10 mouse cellular contexts compared by ENCODE assay signal in genomic region chr8:79350805-79351204, GRCm38 (mm10). TPM values are rescaled to one million over a fixed set of nuclear protein-coding genes. Genes with fewer than 3 reads are reported as not detected.
DNase-seq lines count a peak whose midpoint lies in the region; ATAC-seq and TF ChIP-seq lines count a peak whose summit lies in the region.
"Had no signal": no experiment of that assay in that cellular context is flagged by ENCODE, and none has a peak within 500 bp of the region (broad histone marks: within the 10 kb centered on the region; RNA-seq: fewer than 3 reads in every experiment).

No protein-coding gene starts in this region.

- H3K4me3 ChIP-seq in heart, embryonic 16.5 days (ENCODE audit: low read length): no peak overlapping the region
- no peak overlapping the region for H3K4me3 ChIP-seq in lung, postnatal 0 days (ENCODE audit: low read depth, low read length)
- H3K4me3 ChIP-seq in hindbrain, embryonic 16.5 days (ENCODE audit: low read length): no peak overlapping the region
- H3K4me3 ChIP-seq in neural tube, embryonic 15.5 days (replicated peaks): no peak overlapping the region
- H3K4me3 ChIP-seq: limb, embryonic 13.5 days; myocyte had no signal

- H3K27ac ChIP-seq in heart, embryonic 16.5 days (ENCODE audit: low read length): peak overlapping the region; percentile 76
- H3K27ac ChIP-seq in lung, postnatal 0 days (ENCODE audit: low read length): peak overlapping the region; percentile 51; the same call in 1 of the 2 replicates
- peak overlapping the region; percentile 6; the same call in 1 of the 2 replicates for H3K27ac ChIP-seq in hindbrain, embryonic 16.5 days (ENCODE audit: low read depth, low read length)
- peak overlapping the region; percentile 67 for H3K27ac ChIP-seq in neural tube, embryonic 15.5 days (replicated peaks)
- H3K27ac ChIP-seq: limb, embryonic 13.5 days had no signal

- H3K27me3 ChIP-seq in heart, embryonic 16.5 days (ENCODE audit: control insufficient read depth, insufficient read depth, low read length): no peaks in the 10 kb centered on the region
- no peaks in the 10 kb centered on the region for H3K27me3 ChIP-seq in lung, postnatal 0 days (replicated peaks; ENCODE audit: insufficient read depth, low read length)
- no peaks in the 10 kb centered on the region for H3K27me3 ChIP-seq in hindbrain, embryonic 16.5 days (replicated peaks; ENCODE audit: control insufficient read depth, insufficient read depth, low read length)
- no peaks in the 10 kb centered on the region for H3K27me3 ChIP-seq in neural tube, embryonic 15.5 days (replicated peaks)
- H3K27me3 ChIP-seq: limb, embryonic 13.5 days had no signal

- H3K9me3 ChIP-seq in heart, embryonic 16.5 days (replicated peaks; ENCODE audit: control insufficient read depth, low read length): no peaks in the 10 kb centered on the region
- H3K9me3 ChIP-seq in lung, postnatal 0 days (ENCODE audit: low read length): no peaks in the 10 kb centered on the region
- H3K9me3 ChIP-seq in hindbrain, embryonic 16.5 days (ENCODE audit: control insufficient read depth, low read length): no peaks in the 10 kb centered on the region
- H3K9me3 ChIP-seq in neural tube, embryonic 15.5 days (replicated peaks): no peaks in the 10 kb centered on the region
- H3K9me3 ChIP-seq: limb, embryonic 13.5 days had no signal

- no peak for ATAC-seq in heart, embryonic 16.5 days (replicated peaks; ENCODE audit: extremely low read depth, insufficient read depth, low FRiP score)
- ATAC-seq in lung, postnatal 0 days: no peak
- ATAC-seq in hindbrain, embryonic 16.5 days: no peak
- no peak for ATAC-seq in neural tube, embryonic 15.5 days (ENCODE audit: low FRiP score)

- TF ChIP-seq CTCF in lung, postnatal 0 days (IDR thresholded peaks at IDR 0.05): no peak

- H3K9ac ChIP-seq in heart, embryonic 16.5 days (ENCODE audit: low read length): no peak overlapping the region
- no peak overlapping the region for H3K9ac ChIP-seq in lung, postnatal 0 days (replicated peaks; ENCODE audit: low read depth)
- H3K9ac ChIP-seq in hindbrain, embryonic 16.5 days (ENCODE audit: low read depth, low read length): no peak overlapping the region
- no peak overlapping the region for H3K9ac ChIP-seq in neural tube, embryonic 15.5 days (replicated peaks)
- H3K9ac ChIP-seq: limb, embryonic 13.5 days had no signal

- 66% methylated on average over 3 of the region's 3 CpGs for WGBS in heart, embryonic 16.5 days
- WGBS in lung, postnatal 0 days: 65% methylated on average over 3 of the region's 3 CpGs
- WGBS in hindbrain, embryonic 16.5 days: 51% methylated on average over 3 of the region's 3 CpGs
- WGBS in neural tube, embryonic 15.5 days: 58% methylated on average over 3 of the region's 3 CpGs

- H3K4me1 ChIP-seq in heart, embryonic 16.5 days (ENCODE audit: control insufficient read depth, insufficient read depth, low read length): peaks cover 3% of the 10 kb centered on the region
- no peaks in the 10 kb centered on the region; the same call in 1 of the 2 replicates for H3K4me1 ChIP-seq in lung, postnatal 0 days (ENCODE audit: insufficient read depth, low read depth, low read length)
- H3K4me1 ChIP-seq in hindbrain, embryonic 16.5 days (ENCODE audit: control insufficient read depth, insufficient read depth, low read depth, low read length): peaks cover 16% of the 10 kb centered on the region
- H3K4me1 ChIP-seq in neural tube, embryonic 15.5 days: peaks cover 30% of the 10 kb centered on the region

- no peak overlapping the region for H3K4me2 ChIP-seq in heart, embryonic 16.5 days (ENCODE audit: low read depth, low read length)
- H3K4me2 ChIP-seq in lung, postnatal 0 days (replicated peaks; ENCODE audit: low read depth, low read length): no peak overlapping the region
- H3K4me2 ChIP-seq in hindbrain, embryonic 16.5 days (ENCODE audit: low read length): no peak overlapping the region; the same call in 1 of the 2 replicates
- no peak overlapping the region for H3K4me2 ChIP-seq in neural tube, embryonic 15.5 days
- H3K4me2 ChIP-seq: limb, embryonic 13.5 days had no signal

- DNase-seq in heart, adult 9 months (ENCODE audit: low spot score in 2 of 2): no peak
- no peak for DNase-seq in lung, postnatal 0 days (ENCODE audit: low spot score)
- DNase-seq in lung, postnatal 36 days: no peak
- DNase-seq in thymus, postnatal 25 days: no peak
- no peak for DNase-seq in thymus, postnatal 36 days

- TF ChIP-seq EP300 in lung, postnatal 0 days (IDR thresholded peaks at IDR 0.05): no peak

- peaks cover 17% of the 10 kb centered on the region for H3K36me3 ChIP-seq in heart, embryonic 16.5 days (ENCODE audit: control insufficient read depth, insufficient read depth)
- H3K36me3 ChIP-seq in lung, postnatal 0 days (ENCODE audit: insufficient read depth, low read length): peaks cover 10% of the 10 kb centered on the region
- peaks cover 13% of the 10 kb centered on the region for H3K36me3 ChIP-seq in hindbrain, embryonic 16.5 days (ENCODE audit: control insufficient read depth, insufficient read depth, low read length)
- H3K36me3 ChIP-seq in neural tube, embryonic 15.5 days: peaks cover 31% of the 10 kb centered on the region

RNA-seq across cellular contexts. Expression of gene Smad1, which starts 48.5 kb away (rescaled TPM):
- polyA plus RNA-seq in heart, embryonic 16.5 days (2015; fragmentation: Nextera tagmentation; extraction: Ambion mirVana): 20.8 and 22.4 TPM in 2 replicates
- 23.0 and 25.1 TPM in 2 replicates for polyA plus RNA-seq in lung, postnatal 0 days (2015; fragmentation: Nextera tagmentation; extraction: Ambion mirVana)
- 55.2 and 62.3 TPM in 2 replicates for polyA plus RNA-seq in hindbrain, embryonic 16.5 days (2015; fragmentation: Nextera tagmentation; extraction: Ambion mirVana)
- polyA plus RNA-seq in neural tube, embryonic 15.5 days (2015; fragmentation: Nextera tagmentation; extraction: Ambion mirVana): 54.3 and 59.0 TPM in 2 replicates

RNA-seq across cellular contexts. Expression of gene Mmaa, which starts 56.1 kb away (rescaled TPM):
- 16.5 and 17.9 TPM in 2 replicates for polyA plus RNA-seq in heart, embryonic 16.5 days (2015; fragmentation: Nextera tagmentation; extraction: Ambion mirVana)
- 7.9 and 11.1 TPM in 2 replicates for polyA plus RNA-seq in lung, postnatal 0 days (2015; fragmentation: Nextera tagmentation; extraction: Ambion mirVana)
- 16.4 and 18.8 TPM in 2 replicates for polyA plus RNA-seq in hindbrain, embryonic 16.5 days (2015; fragmentation: Nextera tagmentation; extraction: Ambion mirVana)
- 16.2 and 18.5 TPM in 2 replicates for polyA plus RNA-seq in neural tube, embryonic 15.5 days (2015; fragmentation: Nextera tagmentation; extraction: Ambion mirVana)

Comparison
In these comparisons a context has a peak if more than half of its experiments do, and no peak if none do; other contexts are left out.
1. H3K27ac ChIP-seq: peak in every context shown above with its lines; median percentile 76 in heart, embryonic 16.5 days; 67 in neural tube, embryonic 15.5 days; 51 in lung, postnatal 0 days; 6 in hindbrain, embryonic 16.5 days.